Mouse (Mus musculus) left cerebral cortex, adult 2 months (tissue): ENCODE measurements around the gene Tll2. TPM values are rescaled to one million over a fixed set of nuclear protein-coding genes. Genes with fewer than 3 reads are reported as not detected.

ENCODE experiments used
- DNase-seq, 2 experiments: peaks; one replicate each; pipeline ENCODE4 v3.0.0; 2021 to 2022; ENCODE audit warnings: low spot score in 2 of 2, mixed read lengths in 1 of 2; ENCODE audit errors: extremely low spot score in 1 of 2
- H3K27ac ChIP-seq: fragments of 200-600 bp; 2 replicates; pipeline ENCODE4 v1.8.1; 2022
- H3K4me3 ChIP-seq: fragments of 200-600 bp; 2 replicates; pipeline ENCODE4 v1.8.1; 2022
- CTCF ChIP-seq: fragments of 200-600 bp; IDR thresholded peaks from 2 replicates; pipeline ENCODE4 v1.8.1; 2022; ENCODE audit warnings: antibody characterized with exemption, mild to moderate bottlenecking, moderate library complexity
- intact Hi-C: fragments of 180-260 bp; cut with DNase I; formaldehyde crosslinking; loops from one replicate; pipeline ENCODE4 v1.15.1; 2025
- total RNA-seq, 2 experiments: library from RNA; stranded (reverse); gene quantifications; 2 replicates each; pipeline ENCODE4 v1.2.3; 2021

Gene Tll2
- total RNA-seq, 2 experiments from 2014 or later: 0.68 to 0.84 TPM

- peak in 1 of 2 experiments; percentile 59 for DNase-seq
- H3K4me3 ChIP-seq: no peak overlapping the region
- intact Hi-C loops: no loop called here
Measured at GRCm38 (mm10) chr19:41197606-41198005, 9.0 kb downstream of the Tll2 start.

GRCm38 (mm10) chr19:41193379-41193778 is 13.3 kb downstream of the Tll2 start:
- no peak overlapping the region for H3K27ac ChIP-seq
- H3K4me3 ChIP-seq: no peak overlapping the region
- DNase-seq: no peak
- no peak for TF ChIP-seq CTCF
- intact Hi-C loops: no loop called here

More at GRCm38 (mm10) chr19:41197606-41198005, 9.0 kb downstream of the Tll2 start:
- no peak overlapping the region for H3K27ac ChIP-seq
- TF ChIP-seq CTCF: no peak

- Histone ChIP-seq H3K4me3 (no peak overlapping the region), H3K27ac (no peak overlapping the region)
- intact Hi-C loops: no loop called here
- DNase-seq: no peak
- no peak for TF ChIP-seq CTCF
Measured at GRCm38 (mm10) chr19:41192953-41193352, 13.7 kb downstream of the Tll2 start.

GRCm38 (mm10) chr19:41191724-41192123 is 14.9 kb downstream of the Tll2 start:
- TF ChIP-seq CTCF: no peak
- H3K27ac ChIP-seq: no peak overlapping the region
- intact Hi-C loops: no loop called here

GRCm38 (mm10) chr19:41190876-41191434 is 15.7 kb downstream of the Tll2 start:
- intact Hi-C loops: no loop called here
- TF ChIP-seq CTCF: no peak
- no peak for DNase-seq
- Histone ChIP-seq H3K4me3 (no peak overlapping the region), H3K27ac (no peak overlapping the region)

More at GRCm38 (mm10) chr19:41191724-41192123, 14.9 kb downstream of the Tll2 start:
- no peak overlapping the region for H3K4me3 ChIP-seq
- no peak for DNase-seq

GRCm38 (mm10) chr19:41177331-41177730 is 29.3 kb downstream of the Tll2 start:
- intact Hi-C loops: no loop called here
- Histone ChIP-seq H3K4me3 (no peak overlapping the region), H3K27ac (no peak overlapping the region)
- no peak for TF ChIP-seq CTCF
- DNase-seq: no peak

GRCm38 (mm10) chr19:41176881-41177280 is 29.8 kb downstream of the Tll2 start:
- H3K4me3 ChIP-seq: no peak overlapping the region
- intact Hi-C loops: no loop called here
- no peak for TF ChIP-seq CTCF
- H3K27ac ChIP-seq: no peak overlapping the region
- no peak for DNase-seq

GRCm38 (mm10) chr19:41165914-41166235 is 40.8 kb downstream of the Tll2 start:
- intact Hi-C loops: no loop called here
- TF ChIP-seq CTCF: no peak
- DNase-seq: no peak
- Histone ChIP-seq H3K4me3 (no peak overlapping the region), H3K27ac (no peak overlapping the region)

GRCm38 (mm10) chr19:41165144-41165913 is 41.3 kb downstream of the Tll2 start:
- no peak overlapping the region for H3K4me3 ChIP-seq
- intact Hi-C loops: no loop called here
- no peak overlapping the region for H3K27ac ChIP-seq
- TF ChIP-seq CTCF: no peak
- DNase-seq: no peak

- intact Hi-C loops: no loop called here
- no peak overlapping the region for H3K27ac ChIP-seq
- no peak overlapping the region for H3K4me3 ChIP-seq
- no peak for DNase-seq
- TF ChIP-seq CTCF: no peak
Measured at GRCm38 (mm10) chr19:41164447-41165095, 42.1 kb downstream of the Tll2 start.

GRCm38 (mm10) chr19:41160388-41160787 is 46.2 kb downstream of the Tll2 start:
- TF ChIP-seq CTCF: no peak
- no peak for DNase-seq
- no peak overlapping the region for H3K27ac ChIP-seq
- H3K4me3 ChIP-seq: no peak overlapping the region
- intact Hi-C loops: no loop called here

GRCm38 (mm10) chr19:41154681-41155080 is 52.0 kb downstream of the Tll2 start:
- DNase-seq: no peak
- intact Hi-C loops: no loop called here
- no peak overlapping the region for H3K4me3 ChIP-seq
- H3K27ac ChIP-seq: no peak overlapping the region
- no peak for TF ChIP-seq CTCF
